Mouse (Mus musculus) MEL-GATA-1-ER (cell line): Measurements from ENCODE around the gene Tmem132a.

Experiments
- DNase-seq: peaks from one replicate; pipeline ENCODE4 v3.0.0-alpha.2; 2012; ENCODE audit warnings: low read depth; ENCODE audit errors: extremely low read depth

The Tmem132a gene

DNA sequence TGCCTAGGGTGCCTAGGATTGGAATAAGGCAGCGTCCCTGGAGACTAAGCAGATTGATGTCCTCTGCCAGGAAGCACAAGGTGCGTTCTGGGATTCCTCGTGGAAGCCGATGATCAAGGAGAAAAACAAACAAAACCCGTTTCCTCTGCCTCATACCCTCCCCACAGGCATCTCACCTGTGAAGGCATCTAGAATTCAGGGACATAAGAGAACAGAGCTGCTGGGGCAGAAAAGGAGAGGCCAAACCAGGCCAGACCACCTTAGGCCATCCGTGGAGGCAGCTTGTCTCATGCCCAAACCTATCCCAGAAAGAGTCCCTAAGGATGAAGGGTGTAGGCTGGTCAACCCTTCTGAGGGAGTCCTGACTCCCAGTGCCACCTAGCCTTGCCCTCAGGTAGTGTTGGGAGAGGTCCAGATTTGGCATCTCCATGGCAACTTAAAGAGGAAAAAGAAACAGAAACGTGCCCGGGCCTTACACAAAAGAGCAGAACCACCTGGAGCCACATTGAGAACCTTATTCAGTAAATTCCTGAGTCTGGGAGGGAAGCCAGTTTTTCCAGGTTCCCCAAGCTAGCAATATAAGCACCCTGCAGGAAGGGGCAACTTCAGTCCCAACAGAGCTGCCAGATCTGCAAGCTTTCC lies at the start of gene Tmem132a:
TSS of gene Tmem132a (minus strand) at position 55 of the 642 bp plus-strand sequence.
- no peak for DNase-seq

DNA sequence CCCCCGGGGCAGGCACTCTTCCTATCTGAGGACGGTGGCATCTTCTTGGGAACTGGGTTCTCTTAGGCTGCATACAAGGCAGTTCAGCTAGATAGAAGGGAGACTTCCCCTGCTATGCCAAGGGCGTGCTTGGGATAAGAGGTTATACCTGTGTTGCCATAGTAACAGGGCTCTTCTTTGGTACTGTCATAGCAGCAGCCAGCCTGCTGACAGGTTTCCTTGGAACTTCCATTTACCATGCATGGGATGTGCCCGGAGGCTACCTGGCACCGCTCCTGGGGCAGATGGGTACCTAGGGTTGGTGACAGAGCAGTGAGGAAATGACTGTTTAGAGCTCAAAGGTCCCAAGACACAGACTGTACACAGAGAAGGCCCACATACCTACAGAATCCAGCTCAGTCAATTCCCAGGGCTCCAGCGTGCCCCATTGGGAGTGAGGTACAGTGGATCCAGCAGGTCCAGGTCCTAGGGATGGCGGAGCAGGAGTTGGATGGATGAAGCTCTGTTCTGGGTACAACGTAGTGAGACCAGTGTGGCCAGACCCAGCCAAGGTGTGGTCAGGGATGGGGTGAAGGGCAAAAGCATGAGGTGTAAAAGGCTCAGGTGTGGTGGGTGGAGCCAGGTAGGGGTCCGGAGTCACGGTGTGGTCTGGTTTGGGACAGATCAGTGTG lies 48.7 kb upstream of the Tmem132a start:
- DNase-seq, result no peak

GRCm38 (mm10) chr19:10916506-10916905 lies 46.8 kb upstream of the Tmem132a start:
- DNase-seq, result no peak

DNA sequence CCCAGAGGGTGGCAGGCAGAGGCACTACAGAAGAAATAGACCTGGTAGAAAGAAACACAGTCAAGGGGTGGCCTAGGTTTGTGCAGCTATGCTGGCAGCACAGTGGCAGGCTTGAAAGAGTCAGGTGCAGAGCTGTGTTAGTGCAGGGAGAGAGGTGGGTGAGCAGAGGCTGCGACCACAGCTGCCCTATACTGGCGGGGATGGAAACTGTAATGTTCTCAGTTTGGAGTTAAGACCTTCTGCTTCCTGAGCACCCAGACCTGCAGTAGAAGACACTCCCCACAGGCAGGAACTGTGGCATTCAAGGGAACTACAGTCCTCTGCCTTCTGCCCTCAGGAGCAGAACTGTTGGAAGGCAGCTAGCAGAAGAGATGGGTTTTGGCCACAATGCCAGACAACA lies 45.1 kb upstream of the Tmem132a start:
- DNase-seq, result no peak

DNA sequence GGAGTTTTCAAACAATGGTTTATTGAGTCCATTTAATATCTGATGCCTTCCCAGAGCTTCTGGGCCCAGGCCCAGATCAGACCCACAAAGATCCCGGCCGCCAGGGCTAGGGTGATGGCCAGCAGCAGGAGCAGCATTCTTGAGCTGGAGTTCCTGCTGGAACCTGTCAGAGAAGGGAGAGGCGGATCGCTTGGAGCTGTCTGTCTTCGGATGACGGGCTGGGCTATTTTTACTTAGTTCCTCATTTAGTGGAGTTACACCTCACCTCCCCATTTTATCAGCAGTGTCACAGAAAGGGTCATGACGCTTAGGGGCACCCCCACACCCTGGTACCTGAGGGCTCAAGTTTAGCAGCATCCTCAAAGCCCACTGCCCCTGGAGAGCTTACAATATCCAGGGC lies 44.6 kb upstream of the Tmem132a start:
- peak; percentile 67 for DNase-seq

- DNase-seq, result no peak
These were observed 39.5 kb upstream of the Tmem132a start for GRCm38 (mm10) chr19:10909087-10909721.

- DNase-seq, result peak; percentile 36
These were observed 38.2 kb upstream of the Tmem132a start for GRCm38 (mm10) chr19:10907891-10908290.

- no peak for DNase-seq
These were observed 35.9 kb upstream of the Tmem132a start for GRCm38 (mm10) chr19:10905728-10906000.

- no peak for DNase-seq
These were observed 35.4 kb upstream of the Tmem132a start for GRCm38 (mm10) chr19:10904927-10905727.

DNA sequence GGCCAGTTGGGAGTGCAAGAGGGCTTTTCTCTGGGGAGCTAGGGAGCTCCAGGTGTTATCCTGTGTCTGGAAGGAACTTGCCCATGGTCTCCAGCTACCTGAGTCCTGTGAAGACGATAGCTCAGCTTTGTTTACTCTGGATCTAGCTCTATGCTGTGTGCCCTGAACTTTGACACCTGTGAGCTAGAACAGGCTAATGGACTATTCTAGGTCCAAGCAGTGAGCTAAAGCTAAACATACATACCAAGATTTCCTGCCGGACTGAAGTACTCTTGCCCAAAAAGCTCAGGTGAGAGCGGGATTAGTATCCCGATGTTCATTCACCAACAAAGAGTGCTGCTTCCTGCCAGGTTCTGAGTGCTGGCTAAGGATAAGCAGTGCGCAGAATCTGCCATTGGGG lies 34.8 kb upstream of the Tmem132a start:
- DNase-seq, result no peak

- DNase-seq, result no peak
These were observed 31.3 kb upstream of the Tmem132a start for GRCm38 (mm10) chr19:10901046-10901445.

- no peak for DNase-seq
These were observed 30.6 kb upstream of the Tmem132a start for GRCm38 (mm10) chr19:10900315-10900714.

DNA sequence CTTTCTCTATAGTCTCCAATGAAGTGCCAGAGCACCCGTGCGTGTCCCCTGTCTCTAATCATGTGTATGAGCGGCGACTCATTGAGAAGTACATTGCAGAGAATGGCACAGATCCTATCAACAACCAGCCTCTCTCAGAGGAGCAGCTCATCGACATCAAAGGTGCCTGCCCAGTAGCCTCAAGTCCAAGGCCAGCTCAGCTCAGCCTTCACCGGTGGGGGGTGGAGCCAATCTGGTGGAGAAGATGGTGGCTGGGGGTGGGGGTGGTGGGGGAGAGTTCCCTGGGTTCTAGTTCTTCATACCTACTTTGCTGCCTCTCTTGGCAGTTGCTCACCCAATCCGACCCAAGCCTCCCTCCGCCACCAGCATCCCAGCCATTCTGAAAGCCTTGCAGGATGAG lies 27.8 kb upstream of the Tmem132a start:
- no peak for DNase-seq

GRCm38 (mm10) chr19:10896849-10897248 lies 27.1 kb upstream of the Tmem132a start:
- DNase-seq, result no peak

DNA sequence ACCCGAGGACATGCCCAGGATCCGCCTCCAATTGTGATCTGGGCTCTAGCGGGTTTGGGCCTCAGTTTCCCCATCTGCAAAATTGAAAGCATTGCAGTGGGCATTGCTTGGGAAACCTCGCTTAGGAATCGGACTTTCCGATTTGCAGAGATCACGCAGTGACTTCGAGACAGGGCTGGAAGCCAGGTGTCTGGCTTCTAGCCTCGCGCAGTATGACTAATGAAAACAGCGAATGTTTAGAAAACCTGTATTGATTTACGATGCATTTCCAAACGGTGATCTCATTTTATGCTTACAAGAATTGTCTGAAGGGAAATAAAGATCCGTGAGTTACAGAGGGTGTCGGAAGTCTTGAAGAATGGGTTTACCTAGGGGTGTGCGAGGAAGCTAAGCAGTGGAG lies 26.0 kb upstream of the Tmem132a start:
- no peak for DNase-seq

GRCm38 (mm10) chr19:10895016-10895528 lies 25.3 kb upstream of the Tmem132a start, which contains the start of gene Prpf19:
TSS of gene Prpf19 (plus strand) at chr19:10895231.
- peak; percentile 98 for DNase-seq

DNA sequence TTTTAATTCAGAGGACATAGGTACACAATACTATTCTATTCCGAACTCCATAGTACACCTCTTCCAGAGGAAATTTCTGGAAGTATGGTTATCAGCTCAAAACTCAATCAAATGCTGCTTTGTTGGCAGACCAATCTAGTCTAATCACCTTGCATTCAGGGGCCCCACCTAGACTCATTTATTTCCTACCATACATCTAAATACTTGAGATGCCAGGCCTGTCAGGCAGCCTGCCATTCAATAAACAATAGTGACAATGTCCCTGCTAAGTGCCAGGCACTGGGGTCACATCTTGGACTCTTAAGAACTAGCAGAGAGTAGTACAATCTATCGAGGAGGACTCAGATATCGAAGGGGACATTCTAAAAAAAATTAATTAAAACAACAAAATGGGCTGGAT lies 22.5 kb upstream of the Tmem132a start:
- no peak for DNase-seq

DNA sequence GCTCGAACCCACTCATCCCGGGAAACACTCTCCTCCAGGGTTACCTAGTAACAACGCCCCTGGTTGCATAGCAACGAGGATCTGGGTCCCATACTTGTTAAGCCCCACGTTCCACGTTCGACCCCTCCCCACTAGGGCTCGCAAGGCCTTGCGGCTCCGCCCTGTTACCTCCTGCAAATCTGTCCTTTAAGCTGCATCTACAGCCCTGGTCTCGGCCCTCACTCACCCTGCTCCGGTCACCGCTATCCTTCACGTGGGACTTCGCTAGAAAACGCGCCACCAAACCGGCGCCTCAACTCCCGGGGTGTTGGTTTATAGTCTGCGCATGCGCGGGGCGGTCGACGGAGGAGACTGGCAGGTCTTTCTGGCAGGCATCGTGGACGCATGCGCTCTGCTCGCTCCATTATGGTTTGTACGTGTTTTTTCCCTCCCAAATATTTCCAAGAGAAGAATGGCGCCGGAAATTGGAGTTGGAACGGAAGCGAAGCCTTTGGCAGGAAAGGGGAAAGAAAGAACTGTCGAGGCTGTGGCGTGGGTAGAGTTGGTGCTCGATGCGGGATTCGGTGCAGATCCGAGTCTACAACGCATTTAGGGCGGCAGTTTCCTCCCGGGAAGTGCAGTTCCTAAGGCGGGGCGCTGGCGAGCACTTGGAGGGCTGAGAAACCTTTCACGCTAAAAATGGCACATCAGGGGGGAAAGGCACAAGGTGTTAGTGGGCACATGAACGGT lies 11.8 kb upstream of the Tmem132a start, which contains the start of gene Tmem109:
TSS of gene Tmem109 (minus strand) at position 576 of the 729 bp plus-strand sequence.
- DNase-seq, result peak; percentile 92

- DNase-seq, result no peak
These were observed 11.3 kb upstream of the Tmem132a start for GRCm38 (mm10) chr19:10880975-10881425.

DNA sequence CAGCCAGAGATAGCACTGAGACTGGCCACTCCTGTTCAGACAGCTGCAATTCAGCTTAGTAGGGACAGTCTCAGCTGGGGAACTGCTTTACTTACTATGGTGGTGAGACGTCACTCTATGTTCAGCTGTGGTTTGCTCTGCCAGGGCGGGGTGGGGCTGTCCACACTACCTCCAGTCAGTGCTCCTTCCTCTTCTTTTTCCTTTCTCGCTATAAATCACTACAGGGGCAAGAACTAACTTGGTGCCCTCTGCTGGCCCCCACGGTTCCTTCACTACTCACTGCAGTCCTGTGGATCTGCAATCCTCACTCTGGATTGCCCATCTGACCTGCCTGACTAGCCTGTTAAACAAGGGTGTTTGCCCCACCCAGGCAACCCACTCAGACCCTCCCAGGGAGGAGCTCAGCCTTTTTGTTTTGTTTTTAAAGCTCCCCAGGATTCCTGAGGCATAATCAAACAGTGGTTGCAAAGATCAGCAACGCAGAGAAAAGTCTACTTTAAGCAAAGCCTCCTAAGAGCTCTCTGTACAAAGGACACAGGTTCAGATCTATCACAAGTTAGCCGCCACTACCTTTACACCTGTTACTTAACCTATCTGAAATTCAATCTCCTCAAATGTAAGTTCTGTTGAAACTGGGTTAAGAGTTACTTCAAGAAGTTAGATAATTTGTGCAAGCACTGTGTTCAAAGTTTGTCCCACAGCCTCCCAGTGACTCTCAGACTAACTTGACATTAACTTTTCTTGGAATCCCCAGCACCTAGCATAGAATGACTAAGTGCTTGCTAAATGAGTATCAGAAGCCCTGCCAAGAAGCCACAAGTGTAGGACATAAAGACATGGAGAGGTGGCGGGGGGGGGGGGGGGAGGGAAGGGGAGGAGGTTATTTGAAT lies 10.6 kb upstream of the Tmem132a start:
- no peak for DNase-seq
